Mouse (Mus musculus) kidney, embryonic 15.5 days (tissue): ENCODE measurements around the gene Snx27. TPM values are rescaled to one million over a fixed set of nuclear protein-coding genes. Genes with fewer than 3 reads are reported as not detected.

ENCODE experiments used
- ATAC-seq: fragments of 200-750 bp; cut with Nextera tagmentation; replicated peaks from 2 replicates; pipeline ENCODE4 v1.8.0; 2017; ENCODE audit warnings: moderate TSS enrichment; ENCODE audit not compliant: low FRiP score
- H3K27ac ChIP-seq: fragments of 300-500 bp; sonication (generic); 2 replicates; pipeline ENCODE4 v1.5.1; 2015; ENCODE audit warnings: mild to moderate bottlenecking, inconsistent platforms
- H3K27me3 ChIP-seq: fragments of 300-500 bp; sonication (generic); 2 replicates; pipeline ENCODE4 v1.6.1; 2015; ENCODE audit warnings: inconsistent platforms
- H3K36me3 ChIP-seq: fragments of 300-500 bp; sonication (generic); 2 replicates; pipeline ENCODE4 v1.6.1; 2015; ENCODE audit warnings: inconsistent platforms
- H3K4me1 ChIP-seq: fragments of 300-500 bp; sonication (generic); 2 replicates; pipeline ENCODE4 v1.6.1; 2015; ENCODE audit warnings: inconsistent platforms
- H3K4me2 ChIP-seq: fragments of 300-500 bp; sonication (generic); 2 replicates; pipeline ENCODE4 v1.6.1; 2015; ENCODE audit warnings: moderate library complexity, mild to moderate bottlenecking, inconsistent platforms
- H3K4me3 ChIP-seq: fragments of 300-500 bp; sonication (generic); replicated peaks from 2 replicates; pipeline ENCODE4 v1.5.1; 2015; ENCODE audit warnings: mild to moderate bottlenecking, inconsistent platforms
- H3K9ac ChIP-seq: fragments of 300-500 bp; sonication (generic); 2 replicates; pipeline ENCODE4 v1.6.1; 2015; ENCODE audit warnings: mild to moderate bottlenecking, inconsistent platforms
- H3K9me3 ChIP-seq: fragments of 300-500 bp; sonication (generic); replicated peaks from 2 replicates; pipeline ENCODE4 v1.6.1; 2016; ENCODE audit warnings: inconsistent platforms
- WGBS: fragments of 180-500 bp; shearing (Covaris S2); methylation state at CpG from one replicate; pipeline ENCODE4 v1.1.7; 2015; ENCODE audit warnings: mixed read lengths; 5-methylcytosine and 5-hydroxymethylcytosine counted together
- polyA plus RNA-seq: library from polyadenylated mRNA; unstranded; fragments of >200 nt; fragmentation: Nextera tagmentation; extraction: Ambion mirVana; gene quantifications from 2 replicates; pipeline ENCODE4 v1.2.1, GENCODE M21; 2015

Snx27 gene
- polyA plus RNA-seq, 1 experiment from 2014 or later, result 47.2 TPM

- H3K9me3 ChIP-seq, result no peaks in the 10 kb centered on the region
- H3K4me1 ChIP-seq, result peaks cover 11% of the 10 kb centered on the region
- H3K27ac ChIP-seq, result no peak overlapping the region
- WGBS, result 22% methylated on average over 20 of the region's 20 CpGs
- 0 out of 2 replicates have a peak, but pooled peaks have one; percentile 23 for ATAC-seq
- H3K27me3 ChIP-seq, result peaks cover 30% of the 10 kb centered on the region
- H3K4me3 ChIP-seq, result no peak overlapping the region
- no peak overlapping the region for H3K4me2 ChIP-seq
- no peak overlapping the region for H3K9ac ChIP-seq
- H3K36me3 ChIP-seq, result no peaks in the 10 kb centered on the region
These were observed 98.6 kb downstream of the Snx27 start for GRCm38 (mm10) chr3:94483790-94484439.

DNA sequence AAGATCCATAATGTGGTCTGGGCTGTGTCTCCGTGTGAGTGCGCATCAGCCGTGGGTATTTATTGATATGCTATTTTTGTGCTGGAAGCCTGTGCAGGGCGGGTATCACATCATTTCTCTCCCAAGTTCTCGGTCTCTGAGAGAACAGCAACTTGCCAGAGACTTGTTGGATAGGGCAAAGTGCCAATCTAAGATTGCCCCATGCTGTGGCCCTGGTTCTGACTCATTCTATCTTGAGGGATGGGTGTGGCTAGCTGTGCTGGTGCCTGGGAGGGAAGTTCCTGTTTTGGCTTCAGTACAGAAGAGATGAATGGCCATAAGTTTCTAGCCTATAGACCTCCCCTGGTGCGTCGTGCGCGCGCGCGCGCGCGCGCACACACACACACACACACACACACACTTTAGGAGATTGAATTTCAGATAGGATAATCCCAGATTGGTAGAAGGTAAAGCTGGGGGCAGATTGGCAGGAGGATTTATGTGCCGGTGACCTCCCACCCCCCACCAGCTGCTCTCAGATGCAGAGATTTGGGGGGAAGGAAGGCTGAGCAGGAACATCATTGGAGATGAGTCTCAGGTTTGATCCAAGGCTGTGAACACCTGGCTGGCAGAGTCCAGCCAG lies 99.6 kb downstream of the Snx27 start:
- no peak for ATAC-seq
- H3K36me3 ChIP-seq, result no peaks in the 10 kb centered on the region
- H3K4me2 ChIP-seq, result no peak overlapping the region
- 87% methylated on average over 17 of the region's 17 CpGs for WGBS
- H3K27me3 ChIP-seq, result peaks cover 37% of the 10 kb centered on the region
- no peak overlapping the region for H3K9ac ChIP-seq
- H3K4me1 ChIP-seq, result peaks cover 14% of the 10 kb centered on the region
- no peak overlapping the region for H3K27ac ChIP-seq
- no peak overlapping the region for H3K4me3 ChIP-seq
- no peaks in the 10 kb centered on the region for H3K9me3 ChIP-seq

DNA sequence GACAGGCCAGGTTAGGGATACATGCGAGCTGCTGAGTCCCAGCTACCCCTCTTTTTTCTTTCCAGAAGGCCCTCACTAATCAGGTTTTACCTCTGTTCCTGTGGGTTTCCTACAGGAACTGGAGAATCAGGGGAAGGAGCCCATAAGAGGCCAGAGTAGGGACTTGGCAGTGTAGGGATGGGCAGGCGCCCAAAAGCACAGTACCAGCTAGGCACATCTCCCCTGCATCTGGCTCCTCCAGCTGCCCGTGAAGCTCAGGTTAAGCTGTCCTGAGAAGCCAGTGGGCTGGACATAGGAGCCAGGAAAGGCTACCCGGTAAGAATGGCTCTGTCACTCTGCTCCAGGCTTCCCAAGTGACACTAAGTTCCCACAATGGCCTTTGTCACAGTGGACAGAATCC lies 101.1 kb downstream of the Snx27 start:
- peaks cover 37% of the 10 kb centered on the region for H3K27me3 ChIP-seq
- no peaks in the 10 kb centered on the region for H3K9me3 ChIP-seq
- H3K4me1 ChIP-seq, result peaks cover 14% of the 10 kb centered on the region
- H3K36me3 ChIP-seq, result no peaks in the 10 kb centered on the region
- H3K27ac ChIP-seq, result no peak overlapping the region
- H3K4me2 ChIP-seq, result no peak overlapping the region
- no peak for ATAC-seq
- H3K9ac ChIP-seq, result no peak overlapping the region
- no peak overlapping the region for H3K4me3 ChIP-seq
- 71% methylated on average over 4 of the region's 4 CpGs for WGBS

GRCm38 (mm10) chr3:94480291-94480884 lies 102.1 kb downstream of the Snx27 start, which contains the start of gene Riiad1:
TSS of gene Riiad1 (minus strand) at chr3:94480341.
- Histone ChIP-seq H3K27ac (no peak within 1 kb of the TSS), H3K9me3 (no peaks in the 10 kb centered on the region), H3K4me2 (peak within 1 kb of the TSS; percentile 50), H3K4me1 (peaks cover 14% of the 10 kb centered on the region), H3K9ac (no peak within 1 kb of the TSS), H3K4me3 (peak within 1 kb of the TSS; percentile 18), H3K36me3 (no peaks in the 10 kb centered on the region), H3K27me3 (peaks cover 37% of the 10 kb centered on the region)
- WGBS, result 8% methylated on average over 16 of the region's 16 CpGs
- no peak for ATAC-seq

GRCm38 (mm10) chr3:94479564-94479963 lies 103.0 kb downstream of the Snx27 start:
- no peak for ATAC-seq

DNA sequence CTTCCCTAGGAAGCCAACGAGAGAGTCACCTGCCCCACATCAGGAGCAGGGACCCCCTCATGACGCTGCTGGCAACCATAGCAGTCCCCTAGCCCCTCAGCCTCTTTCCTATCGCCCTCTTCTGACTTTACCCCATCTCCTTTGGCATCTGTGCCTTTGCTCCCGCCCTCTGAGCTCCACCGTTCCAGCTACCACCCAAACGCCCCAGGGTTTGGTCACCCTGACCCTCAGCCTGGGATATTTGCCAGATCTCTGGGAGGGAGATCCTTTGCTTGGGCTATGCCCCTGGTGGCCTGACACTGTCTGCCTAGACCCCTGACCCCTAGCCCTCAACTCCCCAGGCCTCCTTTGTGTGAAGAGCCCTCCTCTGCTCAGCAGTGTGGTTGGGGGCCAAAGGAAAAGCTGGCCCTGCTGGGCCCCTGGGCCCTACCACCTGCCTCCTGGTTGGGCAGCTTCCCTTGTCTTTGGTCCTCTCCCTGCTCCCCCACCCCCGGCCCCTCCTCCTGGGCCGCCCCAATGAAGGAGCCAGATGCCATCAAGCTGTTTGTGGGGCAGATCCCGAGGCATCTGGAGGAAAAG lies 103.8 kb downstream of the Snx27 start:
- H3K4me3 ChIP-seq, result no peak overlapping the region
- H3K9ac ChIP-seq, result no peak overlapping the region
- H3K36me3 ChIP-seq, result no peaks in the 10 kb centered on the region
- peaks cover 14% of the 10 kb centered on the region for H3K4me1 ChIP-seq
- peaks cover 37% of the 10 kb centered on the region for H3K27me3 ChIP-seq
- ATAC-seq, result no peak
- WGBS, result 13% methylated on average over 9 of the region's 9 CpGs
- no peaks in the 10 kb centered on the region for H3K9me3 ChIP-seq
- no peak overlapping the region for H3K27ac ChIP-seq
- no peak overlapping the region for H3K4me2 ChIP-seq

More at GRCm38 (mm10) chr3:94479564-94479963, 103.0 kb downstream of the Snx27 start:
- Histone ChIP-seq H3K4me1 (peaks cover 14% of the 10 kb centered on the region), H3K4me3 (peak overlapping the region; percentile 18), H3K9me3 (no peaks in the 10 kb centered on the region), H3K36me3 (no peaks in the 10 kb centered on the region), H3K9ac (no peak overlapping the region), H3K27me3 (peaks cover 37% of the 10 kb centered on the region), H3K4me2 (peak overlapping the region; percentile 50), H3K27ac (no peak overlapping the region)
- 5% methylated on average over 11 of the region's 11 CpGs for WGBS

GRCm38 (mm10) chr3:94477981-94478422 lies 104.5 kb downstream of the Snx27 start, which contains the start of gene Celf3:
TSS of gene Celf3 (plus strand) at chr3:94478295.
- ATAC-seq, result no peak
- H3K4me2 ChIP-seq, result 0 out of 2 replicates have a peak within 1 kb of the TSS, but pooled peaks have one; percentile 16
- no peaks in the 10 kb centered on the region for H3K9me3 ChIP-seq
- no peak within 1 kb of the TSS for H3K9ac ChIP-seq
- no peak within 1 kb of the TSS for H3K27ac ChIP-seq
- H3K4me1 ChIP-seq, result peaks cover 17% of the 10 kb centered on the region
- H3K36me3 ChIP-seq, result no peaks in the 10 kb centered on the region
- WGBS, result under 1% methylated on average over 14 of the region's 14 CpGs
- H3K4me3 ChIP-seq, result no peak within 1 kb of the TSS
- H3K27me3 ChIP-seq, result peaks cover 37% of the 10 kb centered on the region

GRCm38 (mm10) chr3:94477444-94477843 lies 105.1 kb downstream of the Snx27 start:
- 62% methylated on average over 4 of the region's 4 CpGs for WGBS
- no peak overlapping the region for H3K4me2 ChIP-seq
- no peak for ATAC-seq
- H3K27me3 ChIP-seq, result peaks cover 37% of the 10 kb centered on the region
- peaks cover 22% of the 10 kb centered on the region for H3K4me1 ChIP-seq
- H3K36me3 ChIP-seq, result no peaks in the 10 kb centered on the region
- H3K4me3 ChIP-seq, result no peak overlapping the region
- H3K9me3 ChIP-seq, result no peaks in the 10 kb centered on the region
- H3K9ac ChIP-seq, result no peak overlapping the region
- H3K27ac ChIP-seq, result no peak overlapping the region

- no peak for ATAC-seq
- Histone ChIP-seq H3K27me3 (peaks cover 31% of the 10 kb centered on the region), H3K9me3 (no peaks in the 10 kb centered on the region), H3K9ac (no peak overlapping the region), H3K36me3 (no peaks in the 10 kb centered on the region), H3K27ac (no peak overlapping the region), H3K4me2 (no peak overlapping the region), H3K4me3 (no peak overlapping the region), H3K4me1 (peaks cover 24% of the 10 kb centered on the region)
- WGBS, result 53% methylated on average over 8 of the region's 8 CpGs
These were observed 106.0 kb downstream of the Snx27 start for GRCm38 (mm10) chr3:94476301-94477035.

- no peak for ATAC-seq
- no peak overlapping the region for H3K4me2 ChIP-seq
- no peaks in the 10 kb centered on the region for H3K9me3 ChIP-seq
- 67% methylated on average over 5 of the region's 5 CpGs for WGBS
- peaks cover 4% of the 10 kb centered on the region for H3K27me3 ChIP-seq
- peaks cover 13% of the 10 kb centered on the region for H3K4me1 ChIP-seq
- no peak overlapping the region for H3K9ac ChIP-seq
- H3K27ac ChIP-seq, result no peak overlapping the region
- H3K36me3 ChIP-seq, result no peaks in the 10 kb centered on the region
- no peak overlapping the region for H3K4me3 ChIP-seq
These were observed 108.8 kb downstream of the Snx27 start for GRCm38 (mm10) chr3:94473567-94474232.

DNA sequence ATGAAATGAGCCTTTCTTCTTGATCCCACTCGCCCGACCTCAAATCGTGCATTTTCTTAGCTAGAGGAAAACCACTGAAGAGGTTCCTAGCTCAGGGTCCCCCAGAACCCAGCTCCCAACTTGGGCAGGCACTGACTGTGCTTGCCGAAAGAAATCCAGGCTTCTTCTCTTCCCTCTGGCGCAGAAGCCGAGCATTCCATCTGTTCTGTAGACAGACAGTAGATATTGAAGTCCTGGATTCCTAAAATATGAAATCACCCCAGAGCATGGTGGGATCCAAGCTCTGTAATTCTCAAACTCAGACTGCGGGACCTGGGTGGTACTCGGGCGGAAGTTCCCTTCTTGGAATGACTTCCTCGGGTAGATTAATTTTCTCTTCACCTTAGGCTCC lies 109.4 kb downstream of the Snx27 start:
- peak overlapping the region; percentile 51; the same call in 1 of the 2 replicates for H3K27ac ChIP-seq
- 37% methylated on average over 10 of the region's 10 CpGs for WGBS
- no peaks in the 10 kb centered on the region for H3K9me3 ChIP-seq
- H3K36me3 ChIP-seq, result no peaks in the 10 kb centered on the region
- ATAC-seq, result no peak
- H3K4me1 ChIP-seq, result peaks cover 13% of the 10 kb centered on the region
- H3K4me3 ChIP-seq, result no peak overlapping the region
- no peaks in the 10 kb centered on the region for H3K27me3 ChIP-seq
- peak overlapping the region; percentile 56 for H3K4me2 ChIP-seq
- no peak overlapping the region for H3K9ac ChIP-seq
